Mouse (Mus musculus) embryo, embryonic 11 days (tissue): Measurements from ENCODE around the gene Rac1.
"Not testable (repeated sequence)": the region's sequence is repeated elsewhere in the genome, so short reads cannot be mapped to it uniquely, and the experiment has no call there.

ENCODE experiments used
- DNase-seq: peaks from one replicate; pipeline ENCODE4 v3.0.0-alpha.2; 2015

Gene Rac1

GRCm38 (mm10) chr5:143527486-143528307, at the start of gene Rac1:
Gene Rac1 (minus strand): TSS chr5:143528036.
- DNase-seq = peak; percentile 98

GRCm38 (mm10) chr5:143574261-143575178, 46.7 kb upstream of the Rac1 start:
- no peak for DNase-seq

GRCm38 (mm10) chr5:143573067-143573466, 45.2 kb upstream of the Rac1 start:
- no peak for DNase-seq

- no peak for DNase-seq
Measured at GRCm38 (mm10) chr5:143572195-143572594, 44.4 kb upstream of the Rac1 start.

- peak; percentile 84 for DNase-seq
Measured at GRCm38 (mm10) chr5:143567860-143568259, 40.0 kb upstream of the Rac1 start.

- DNase-seq = no peak
Measured at GRCm38 (mm10) chr5:143567258-143567670, 39.4 kb upstream of the Rac1 start.

- DNase-seq = not testable (repeated sequence)
Measured at GRCm38 (mm10) chr5:143566804-143567203, 39.0 kb upstream of the Rac1 start.

GRCm38 (mm10) chr5:143561544-143562185, 33.8 kb upstream of the Rac1 start:
- DNase-seq = no peak

GRCm38 (mm10) chr5:143561009-143561408, 33.2 kb upstream of the Rac1 start:
- DNase-seq = no peak

- DNase-seq = no peak
Measured at GRCm38 (mm10) chr5:143558731-143559130, 30.9 kb upstream of the Rac1 start.

GRCm38 (mm10) chr5:143555233-143555632, 27.4 kb upstream of the Rac1 start:
- no peak for DNase-seq

GRCm38 (mm10) chr5:143552911-143553310, 25.1 kb upstream of the Rac1 start:
- DNase-seq = no peak

GRCm38 (mm10) chr5:143548922-143549321, 21.1 kb upstream of the Rac1 start:
- peak; percentile 14 for DNase-seq

GRCm38 (mm10) chr5:143548401-143548846, 20.6 kb upstream of the Rac1 start:
- peak; percentile 95 for DNase-seq

- DNase-seq = no peak
Measured at GRCm38 (mm10) chr5:143547866-143548265, 20.0 kb upstream of the Rac1 start.

- peak; percentile 73 for DNase-seq
Measured at GRCm38 (mm10) chr5:143547384-143547783, 19.5 kb upstream of the Rac1 start.

GRCm38 (mm10) chr5:143539111-143539510, 11.3 kb upstream of the Rac1 start:
- DNase-seq = no peak

- no peak for DNase-seq
Measured at GRCm38 (mm10) chr5:143537022-143537421, 9.2 kb upstream of the Rac1 start.

GRCm38 (mm10) chr5:143534922-143535321, 7.1 kb upstream of the Rac1 start:
- DNase-seq = no peak

- DNase-seq = no peak
Measured at GRCm38 (mm10) chr5:143530715-143531114, 2.9 kb upstream of the Rac1 start.

GRCm38 (mm10) chr5:143528308-143528683, 460 bp upstream of the Rac1 start:
- no peak for DNase-seq

GRCm38 (mm10) chr5:143526698-143527331, 1.0 kb downstream of the Rac1 start:
- peak; percentile 57 for DNase-seq
